Mouse (Mus musculus) spleen, postnatal 4 days (tissue): ENCODE measurements around the gene Spib.

ENCODE experiments used
- DNase-seq, 2 experiments: peaks; one replicate each; pipeline ENCODE4 v3.0.0; 2022; ENCODE audit warnings: low spot score in 2 of 2

Gene Spib

DNA sequence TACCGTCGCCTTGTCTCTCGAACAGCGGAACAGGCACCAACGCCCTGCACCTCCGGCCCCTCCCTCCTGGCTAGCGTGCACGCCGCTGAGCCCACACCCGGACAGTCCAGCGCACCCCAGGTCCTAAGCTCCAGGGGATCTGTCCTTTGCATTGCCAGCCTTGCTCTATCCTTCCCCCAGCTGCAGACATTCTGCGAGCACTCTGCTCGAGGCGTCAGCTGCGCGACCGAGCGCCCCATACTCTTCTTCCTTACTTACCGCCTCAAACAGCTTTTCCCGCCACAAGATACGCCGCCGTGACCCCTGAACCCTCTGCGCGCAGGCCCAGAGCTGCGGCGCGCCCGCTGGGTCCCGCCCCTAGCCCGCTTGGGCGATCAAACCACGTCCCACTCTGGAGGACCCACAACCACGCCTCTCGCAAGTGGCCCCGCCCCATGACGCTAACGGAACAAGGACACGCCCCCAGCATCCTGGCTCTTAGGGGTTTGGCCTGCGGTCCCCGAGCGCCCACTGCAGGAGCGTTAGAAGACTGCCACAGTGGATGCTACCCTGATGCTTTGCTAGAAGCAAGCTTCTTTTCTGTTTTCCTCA, 16.7 kb upstream of the Spib start, which contains the start of gene Pold1:
Gene Pold1 (minus strand): TSS at position 353 of the 591 bp plus-strand sequence.
- DNase-seq = peak; percentile 100

DNA sequence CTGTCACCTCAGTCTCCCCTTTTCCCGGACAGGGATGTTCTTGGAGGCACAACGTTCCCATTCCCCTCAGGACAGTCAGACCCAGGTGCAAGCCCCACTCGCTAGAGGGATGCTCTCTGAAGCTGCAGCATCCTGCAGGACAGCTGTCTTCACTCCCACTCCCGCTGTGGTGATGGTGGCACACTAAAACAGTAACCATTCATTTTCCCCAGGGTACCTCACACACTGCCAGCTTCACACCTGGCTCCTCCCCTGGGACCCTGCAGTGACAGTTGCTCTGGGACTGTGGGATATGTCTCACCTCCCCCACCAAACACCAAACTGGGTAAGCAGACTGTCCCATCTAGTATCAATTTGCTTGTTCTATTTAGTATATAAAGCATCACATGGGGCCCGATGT, 15.9 kb upstream of the Spib start:
- peak; percentile 44 to 69 for DNase-seq

DNA sequence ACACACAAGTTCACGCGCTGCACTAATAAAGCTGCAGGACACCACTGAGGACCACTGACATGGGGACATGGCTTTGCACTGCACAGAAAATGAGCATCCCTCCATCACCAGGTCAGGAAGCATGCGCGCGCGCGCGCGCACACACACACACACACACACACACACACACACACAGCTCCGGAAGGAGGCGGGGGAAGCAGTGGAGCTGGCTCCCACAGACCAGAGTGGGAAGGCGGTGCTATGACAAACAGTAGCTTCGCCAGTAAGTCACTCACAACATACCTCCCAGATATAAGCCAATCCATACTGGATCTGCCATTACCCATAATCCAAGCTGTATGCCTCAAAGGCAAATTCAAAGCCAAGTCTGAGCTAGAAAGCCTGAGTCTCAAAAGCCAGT, 15.2 kb upstream of the Spib start:
- no peak for DNase-seq

- DNase-seq = no peak
Measured at GRCm38 (mm10) chr7:44546274-44546673, 14.4 kb upstream of the Spib start.

DNA sequence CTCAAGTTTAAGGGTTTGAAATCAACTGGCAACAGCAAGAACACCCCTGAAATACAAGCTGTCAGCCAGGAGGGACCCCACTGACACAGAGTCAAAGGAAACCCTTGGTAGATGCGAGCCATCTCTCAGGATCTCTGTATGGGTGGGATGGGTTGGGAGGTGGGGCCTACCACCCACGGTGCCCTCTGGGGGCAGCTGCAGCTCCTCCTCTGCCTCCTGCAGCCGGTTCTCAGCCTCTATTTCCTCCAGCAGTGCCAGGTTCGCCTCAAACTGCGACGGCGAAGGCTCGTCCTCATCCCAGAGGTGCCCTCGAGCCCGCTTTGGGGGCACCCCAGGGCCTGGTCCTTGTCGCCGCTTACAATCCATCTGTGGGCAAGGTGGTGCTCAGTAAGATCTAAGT, 11.2 kb upstream of the Spib start:
- DNase-seq = no peak

GRCm38 (mm10) chr7:44542555-44542954, 10.7 kb upstream of the Spib start:
- DNase-seq = no peak

DNA sequence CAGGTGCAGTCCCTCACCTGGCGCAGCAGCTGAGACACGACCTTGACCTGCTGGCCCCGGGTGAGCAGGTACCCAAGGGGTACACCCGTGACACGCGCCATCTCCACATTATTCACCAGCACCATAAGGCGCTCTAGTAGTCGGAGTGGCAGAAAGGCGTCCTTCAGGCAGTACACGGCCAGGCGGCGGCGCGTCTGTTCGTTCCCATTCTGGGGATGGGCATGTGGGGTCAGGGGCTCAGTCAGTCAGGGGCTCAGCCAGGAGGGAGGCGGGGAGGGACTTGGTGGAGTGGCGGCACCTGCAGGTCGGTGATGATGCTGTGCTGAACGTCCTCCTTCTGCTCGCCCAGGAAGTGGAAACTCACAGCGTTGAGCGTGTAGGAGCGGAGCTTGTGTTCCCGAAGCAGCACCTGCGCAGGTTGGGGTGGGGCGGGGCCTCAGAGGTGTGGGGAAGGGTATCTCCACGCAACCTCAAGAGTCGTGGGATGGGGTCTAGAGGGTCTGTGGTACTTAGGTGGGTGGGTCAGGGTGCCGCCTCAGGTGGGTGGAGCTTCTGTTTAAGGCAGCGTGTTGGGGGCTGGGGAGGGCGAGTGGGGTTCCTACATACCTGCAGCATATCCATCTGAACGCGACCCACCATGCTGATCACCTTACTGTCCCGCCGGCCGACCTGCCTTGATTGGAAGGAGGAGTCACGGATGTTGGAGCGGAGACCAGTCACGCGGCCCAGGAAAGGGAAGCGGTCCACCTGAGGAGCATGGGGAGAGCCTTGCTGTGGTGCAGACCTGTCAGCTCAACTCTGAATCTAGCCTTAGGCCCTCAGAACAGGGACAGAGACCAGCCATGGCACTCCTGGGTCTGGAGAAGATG, 7.1 kb upstream of the Spib start:
- peak in 1 of 2 experiments; percentile 58 for DNase-seq

GRCm38 (mm10) chr7:44537496-44537895, 5.6 kb upstream of the Spib start:
- DNase-seq = no peak

DNA sequence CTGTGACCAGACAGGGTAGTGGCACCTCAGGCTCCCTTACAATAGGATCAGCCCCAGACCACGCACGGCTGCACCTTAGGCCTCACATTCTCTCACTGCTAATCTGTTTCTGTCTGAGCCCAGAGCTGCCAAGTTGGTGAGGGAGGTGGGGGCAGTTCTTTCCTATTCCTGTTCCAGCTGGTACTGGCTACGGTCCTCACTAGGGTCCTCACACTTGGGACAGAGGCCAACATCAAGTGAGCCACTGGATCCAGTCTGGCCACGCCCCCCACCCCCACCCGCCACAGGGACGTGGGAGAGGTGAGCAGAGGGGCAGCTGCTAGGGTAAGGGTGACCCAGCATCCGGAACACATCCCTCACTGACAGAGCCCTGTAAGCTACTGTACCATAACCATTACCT, 5.1 kb upstream of the Spib start:
- DNase-seq = no peak

DNA sequence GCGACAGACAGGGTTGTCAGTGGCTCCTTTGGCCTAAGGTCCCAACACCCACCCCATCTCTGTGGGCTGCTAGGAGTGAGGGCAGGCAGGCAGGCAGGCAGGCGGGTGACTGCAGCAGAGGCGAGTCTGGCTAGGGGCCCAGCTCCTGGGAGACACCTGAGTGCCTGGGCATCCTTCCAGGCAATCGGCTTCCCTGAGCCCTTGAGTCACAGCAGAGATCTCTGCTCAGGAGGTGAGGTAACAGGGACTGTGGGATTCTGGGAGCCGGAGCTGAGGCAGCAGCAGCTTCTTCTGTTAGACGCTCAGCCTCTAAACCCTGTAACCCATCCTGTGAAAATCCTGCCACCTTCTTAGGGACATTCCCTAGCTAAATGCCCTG, 4.7 kb upstream of the Spib start:
- no peak for DNase-seq

- DNase-seq = peak in 1 of 2 experiments; percentile 67
Measured at GRCm38 (mm10) chr7:44535657-44536589, 4.1 kb upstream of the Spib start.

DNA sequence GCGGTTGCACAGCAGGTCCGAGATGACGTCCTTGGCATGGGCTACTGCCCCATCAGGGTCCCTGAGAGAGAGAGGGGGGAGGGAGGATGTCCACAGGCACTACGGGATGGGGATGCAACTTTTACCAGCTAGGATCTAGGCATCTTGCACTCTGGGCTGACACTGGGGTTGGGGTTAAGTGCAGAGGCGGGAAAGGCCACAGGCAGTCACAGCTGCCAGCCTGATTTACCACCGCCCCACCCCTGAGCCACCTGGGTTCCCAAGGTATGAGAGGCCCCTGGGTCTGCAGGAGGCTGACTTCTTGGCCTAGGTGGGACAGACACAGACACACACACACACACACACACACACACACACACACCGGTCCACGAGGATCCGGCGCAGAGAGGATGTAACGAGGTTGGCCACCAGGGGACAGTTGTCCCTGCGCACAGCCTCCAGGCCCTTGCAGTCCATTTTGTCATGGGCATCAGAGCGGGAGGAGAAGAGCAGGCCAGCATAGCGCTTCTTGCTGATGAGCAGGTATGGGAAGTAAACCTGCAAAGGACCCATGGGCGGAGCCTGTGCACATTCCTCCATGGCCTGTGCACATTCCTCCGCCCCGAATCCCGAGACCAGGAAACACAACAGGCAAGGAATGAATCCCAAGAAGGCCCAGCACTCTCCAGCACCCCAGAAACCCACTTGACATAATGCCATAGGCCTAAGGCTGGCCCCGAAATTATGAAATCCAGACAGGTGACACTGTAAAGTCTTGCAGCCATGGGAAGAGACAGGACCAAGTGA, 3.0 kb upstream of the Spib start:
- DNase-seq = peak in 1 of 2 experiments; percentile 66

DNA sequence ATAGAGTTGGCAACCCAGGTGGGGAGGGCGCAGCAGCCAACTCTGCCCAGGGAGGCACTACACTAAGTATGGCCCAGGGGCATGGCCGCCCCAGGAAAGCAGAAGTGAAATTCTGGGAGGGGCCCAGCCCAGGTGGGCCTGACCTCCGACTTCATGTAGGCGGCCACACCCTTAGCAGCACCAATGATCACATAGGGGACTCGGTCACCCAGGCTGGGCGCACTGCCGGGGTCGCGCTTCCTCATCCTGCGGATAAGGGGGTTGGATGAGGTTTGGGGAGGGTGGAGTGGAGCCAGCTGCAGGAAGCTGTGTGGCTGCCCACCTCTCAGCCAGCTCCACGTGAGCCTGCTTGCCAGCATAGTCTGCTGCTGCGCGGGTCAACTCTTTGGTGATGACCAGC, 2.4 kb upstream of the Spib start:
- peak; percentile 74 to 78 for DNase-seq

DNA sequence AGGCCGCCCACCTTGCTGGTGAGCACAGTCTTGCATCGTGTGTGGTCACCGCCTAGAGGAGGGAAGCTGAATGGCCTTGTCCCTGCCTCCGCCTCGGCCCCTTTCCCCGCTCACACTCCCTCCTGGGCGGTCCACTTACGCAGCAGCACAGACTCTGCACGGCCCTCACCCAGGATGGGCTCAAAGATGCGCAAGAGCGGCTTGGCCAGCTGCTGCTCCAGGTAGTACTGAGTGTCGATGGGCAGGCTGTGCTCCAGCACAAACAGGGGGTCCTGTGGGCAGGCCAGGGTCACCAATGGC, 1.8 kb upstream of the Spib start:
- peak in 1 of 2 experiments; percentile 70 for DNase-seq

GRCm38 (mm10) chr7:44532918-44533745, 1.3 kb upstream of the Spib start:
- DNase-seq = peak; percentile 72 to 80

GRCm38 (mm10) chr7:44531207-44531606, 664 bp downstream of the Spib start:
- DNase-seq = peak; percentile 66 to 77

GRCm38 (mm10) chr7:44530507-44530906, 1.4 kb downstream of the Spib start:
- DNase-seq = no peak

GRCm38 (mm10) chr7:44529518-44529917, 2.4 kb downstream of the Spib start:
- peak in 1 of 2 experiments; percentile 38 for DNase-seq

DNA sequence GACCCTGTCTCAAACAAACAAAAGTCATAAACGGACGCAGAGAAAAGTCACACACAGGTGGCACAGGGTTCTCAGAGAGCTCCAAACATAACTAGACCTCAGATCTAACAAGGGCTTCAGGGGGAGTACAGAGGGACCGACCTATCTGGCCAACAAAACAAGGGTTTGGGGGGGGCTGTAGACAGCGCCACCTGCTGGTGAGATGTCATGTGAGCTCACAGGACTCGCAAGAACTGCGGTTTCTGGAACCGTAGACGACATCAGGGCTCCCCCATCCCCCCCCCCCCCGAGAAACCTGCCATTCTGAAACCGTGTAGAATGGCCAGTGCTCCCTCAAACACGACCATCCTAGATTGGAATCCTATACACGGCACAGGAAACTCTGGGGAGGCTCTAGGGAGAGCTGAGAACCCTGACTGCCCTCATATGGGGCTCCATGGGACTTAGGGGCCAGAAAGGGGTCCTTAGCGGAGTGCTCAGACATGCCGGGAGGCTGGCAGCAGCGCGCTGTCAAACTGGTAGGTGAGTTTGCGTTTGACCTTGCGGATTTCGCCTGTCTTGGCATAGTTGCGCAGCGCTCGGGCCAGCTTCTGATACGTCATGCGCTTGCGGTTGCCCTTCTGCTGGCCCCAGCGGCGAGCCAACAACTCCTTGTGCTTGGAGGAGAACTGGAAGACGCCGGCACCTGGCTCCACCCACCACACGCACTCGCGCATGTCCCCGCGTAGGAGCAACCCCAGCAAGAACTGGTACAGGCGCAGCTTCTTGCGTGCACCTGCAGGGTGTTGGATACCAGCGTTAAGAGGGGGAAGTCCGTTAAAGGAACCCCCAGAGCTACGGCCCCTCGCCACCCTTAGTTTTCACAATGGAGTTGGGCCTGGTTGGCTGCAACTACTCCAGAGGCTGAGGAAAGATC, 4.1 kb downstream of the Spib start:
- DNase-seq = peak; percentile 79 to 93
